Comparison of ENCODE assay signal across 29 mouse cellular contexts in genomic region chr1:130798551-130798950, GRCm38 (mm10). TPM values are rescaled to one million over a fixed set of nuclear protein-coding genes. Genes with fewer than 3 reads are reported as not detected.
DNase-seq lines count a peak whose midpoint lies in the region; ATAC-seq and TF ChIP-seq lines count a peak whose summit lies in the region.
"Had no signal": no experiment of that assay in that cellular context is flagged by ENCODE, and none has a peak within 500 bp of the region (broad histone marks: within the 10 kb centered on the region; RNA-seq: fewer than 3 reads in every experiment).

No protein-coding gene starts in this region.

- no peak for TF ChIP-seq CTCF in liver, adult 2 months (IDR thresholded peaks at IDR 0.05; ENCODE audit: low read depth, low read length)
- TF ChIP-seq CTCF in thymus, adult 2 months (IDR thresholded peaks at IDR 0.05; ENCODE audit: borderline replicate concordance, control insufficient read depth, extremely low read depth, insufficient read depth, low read length, poor library complexity): no peak
- TF ChIP-seq CTCF in small intestine, adult 2 months (IDR thresholded peaks at IDR 0.05; ENCODE audit: extremely low read depth, insufficient read length, insufficient replicate concordance, low read depth, low read length): no peak

- H3K36me3 ChIP-seq in liver, adult 2 months (ENCODE audit: control insufficient read depth, insufficient read depth, low read length): no peaks in the 10 kb centered on the region
- no peaks in the 10 kb centered on the region for H3K36me3 ChIP-seq in liver, embryonic 11.5 days (ENCODE audit: control insufficient read depth, insufficient read depth, low read length)
- H3K36me3 ChIP-seq in thymus, adult 2 months (ENCODE audit: control insufficient read depth, insufficient read depth, low read length): no peaks in the 10 kb centered on the region
- no peaks in the 10 kb centered on the region for H3K36me3 ChIP-seq in intestine, embryonic 16.5 days (ENCODE audit: control insufficient read depth, insufficient read depth, low read length)
- H3K36me3 ChIP-seq in small intestine, adult 2 months (ENCODE audit: control insufficient read depth, insufficient read depth, low read length): no peaks in the 10 kb centered on the region
- H3K36me3 ChIP-seq: embryonic facial prominence, embryonic 15.5 days; forebrain, embryonic 15.5 days; G1E; heart, embryonic 10.5 days; hindbrain, embryonic 13.5 days had no signal

- H3K9ac ChIP-seq in liver, adult 2 months (ENCODE audit: low read depth, low read length): peak overlapping the region; percentile 77; the same call in 1 of the 2 replicates
- no peak overlapping the region for H3K9ac ChIP-seq in liver, embryonic 11.5 days (ENCODE audit: low read depth, low read length)
- H3K9ac ChIP-seq in intestine, embryonic 16.5 days (ENCODE audit: low read depth, low read length): no peak overlapping the region
- H3K9ac ChIP-seq: embryonic facial prominence, embryonic 15.5 days; forebrain, embryonic 15.5 days; hindbrain, embryonic 13.5 days had no signal

- H3K4me3 ChIP-seq in liver, adult 2 months (ENCODE audit: insufficient read depth, low read depth, low read length): 0 out of 2 replicates have a peak overlapping the region, but pooled peaks have one; percentile 21
- H3K4me3 ChIP-seq in liver, embryonic 11.5 days (ENCODE audit: low read depth, low read length): no peak overlapping the region
- no peak overlapping the region for H3K4me3 ChIP-seq in thymus, adult 2 months (ENCODE audit: control insufficient read depth, insufficient read depth, low read length)
- H3K4me3 ChIP-seq in intestine, embryonic 16.5 days (ENCODE audit: low read length): no peak overlapping the region
- H3K4me3 ChIP-seq in small intestine, adult 2 months (ENCODE audit: low read depth, low read length): peak overlapping the region; percentile 29; the same call in 1 of the 2 replicates
- H3K4me3 ChIP-seq: embryonic facial prominence, embryonic 15.5 days; erythroblast, embryonic 14.5 days; forebrain, embryonic 15.5 days; heart, embryonic 10.5 days; hindbrain, embryonic 13.5 days had no signal

- H3K79me2 ChIP-seq in liver, adult 2 months (ENCODE audit: control insufficient read depth, insufficient read depth, low read length): no peaks in the 10 kb centered on the region

- no peaks in the 10 kb centered on the region for H3K27me3 ChIP-seq in liver, adult 2 months (ENCODE audit: control insufficient read depth, insufficient read depth, low read length)
- no peaks in the 10 kb centered on the region for H3K27me3 ChIP-seq in liver, embryonic 11.5 days (replicated peaks; ENCODE audit: control insufficient read depth, insufficient read depth, low read length)
- no peaks in the 10 kb centered on the region for H3K27me3 ChIP-seq in thymus, adult 2 months (ENCODE audit: control insufficient read depth, insufficient read depth, low read length)
- H3K27me3 ChIP-seq in intestine, embryonic 16.5 days (replicated peaks; ENCODE audit: control insufficient read depth, insufficient read depth, low read length): no peaks in the 10 kb centered on the region
- H3K27me3 ChIP-seq in small intestine, adult 2 months (ENCODE audit: control insufficient read depth, insufficient read depth, low read length): no peaks in the 10 kb centered on the region
- H3K27me3 ChIP-seq: embryonic facial prominence, embryonic 15.5 days; forebrain, embryonic 15.5 days; hindbrain, embryonic 13.5 days had no signal

- no peaks in the 10 kb centered on the region for H3K9me3 ChIP-seq in liver, embryonic 11.5 days (ENCODE audit: control insufficient read depth, low read length)
- no peaks in the 10 kb centered on the region for H3K9me3 ChIP-seq in intestine, embryonic 16.5 days (ENCODE audit: control insufficient read depth, low read length)
- H3K9me3 ChIP-seq: embryonic facial prominence, embryonic 15.5 days; forebrain, embryonic 15.5 days; G1E; heart, embryonic 10.5 days; hindbrain, embryonic 13.5 days had no signal

- WGBS in liver, adult 2 months: 19% methylated on average over 3 of the region's 3 CpGs
- 68% methylated on average over 3 of the region's 3 CpGs for WGBS in liver, embryonic 11.5 days
- WGBS in thymus, adult 2 months: 46% methylated on average over 3 of the region's 3 CpGs
- WGBS in intestine, embryonic 16.5 days: 43% methylated on average over 3 of the region's 3 CpGs
- WGBS in small intestine, adult 2 months: 20% methylated on average over 3 of the region's 3 CpGs

- peaks cover 12% of the 10 kb centered on the region for H3K4me1 ChIP-seq in liver, adult 2 months (ENCODE audit: control insufficient read depth, insufficient read depth, low read length)
- H3K4me1 ChIP-seq in liver, embryonic 11.5 days (replicated peaks; ENCODE audit: control insufficient read depth, insufficient read depth, low read length): no peaks in the 10 kb centered on the region
- H3K4me1 ChIP-seq in thymus, adult 2 months (replicated peaks; ENCODE audit: control insufficient read depth, insufficient read depth, low read length): peaks cover 21% of the 10 kb centered on the region
- H3K4me1 ChIP-seq in intestine, embryonic 16.5 days (ENCODE audit: control insufficient read depth, insufficient read depth, low read length): 0 out of 2 replicates have a peak, but pooled peaks cover 4% of the 10 kb centered on the region
- H3K4me1 ChIP-seq in small intestine, adult 2 months (ENCODE audit: control insufficient read depth, insufficient read depth, insufficient read length, low read length): peaks cover 41% of the 10 kb centered on the region
- H3K4me1 ChIP-seq: embryonic facial prominence, embryonic 15.5 days; forebrain, embryonic 15.5 days; hindbrain, embryonic 13.5 days had no signal

- ATAC-seq in liver, embryonic 11.5 days (replicated peaks; ENCODE audit: low FRiP score): no peak
- ATAC-seq in intestine, embryonic 16.5 days: peak; percentile 90
- ATAC-seq: CD4-positive, CD25-positive, alpha-beta regulatory T cell, adult 4 months; forebrain, embryonic 15.5 days had no signal

- no peak for TF ChIP-seq POLR2A in liver, adult 2 months (IDR thresholded peaks at IDR 0.05; ENCODE audit: extremely low read depth, insufficient read depth, low read length)
- TF ChIP-seq POLR2A in thymus, adult 2 months (IDR thresholded peaks at IDR 0.05; ENCODE audit: control insufficient read depth, extremely low read depth, insufficient read depth, low read length, poor library complexity): no peak
- no peak for TF ChIP-seq POLR2A in small intestine, adult 2 months (IDR thresholded peaks at IDR 0.05; ENCODE audit: low read depth, low read length)

- peak overlapping the region; percentile 97 for H3K27ac ChIP-seq in liver, adult 2 months (replicated peaks; ENCODE audit: insufficient read depth, low read depth, low read length)
- no peak overlapping the region for H3K27ac ChIP-seq in liver, embryonic 11.5 days (ENCODE audit: low read depth, low read length)
- H3K27ac ChIP-seq in thymus, adult 2 months (ENCODE audit: control insufficient read depth, insufficient read depth, low read length): peak overlapping the region; percentile 53
- H3K27ac ChIP-seq in intestine, embryonic 16.5 days (ENCODE audit: low read length): peak overlapping the region; percentile 76
- H3K27ac ChIP-seq in small intestine, adult 2 months (ENCODE audit: insufficient read depth, low read depth, low read length): peak overlapping the region; percentile 100
- H3K27ac ChIP-seq: embryonic facial prominence, embryonic 15.5 days; forebrain, embryonic 15.5 days; heart, embryonic 10.5 days; hindbrain, embryonic 13.5 days had no signal

- no peak overlapping the region for H3K4me2 ChIP-seq in liver, embryonic 11.5 days
- H3K4me2 ChIP-seq in intestine, embryonic 16.5 days (ENCODE audit: low read depth, low read length): 0 out of 2 replicates have a peak overlapping the region, but pooled peaks have one; percentile 6
- H3K4me2 ChIP-seq: embryonic facial prominence, embryonic 15.5 days; forebrain, embryonic 15.5 days; hindbrain, embryonic 13.5 days had no signal

- DNase-seq in liver, adult 2 months (ENCODE audit: extremely low read depth, low read depth, low spot score): peak; percentile 82
- DNase-seq in liver, embryonic 11.5 days (ENCODE audit: low spot score): no peak
- DNase-seq in thymus, adult 2 months: no peak
- DNase-seq in thymus, postnatal 4 days: no peak
- no peak for DNase-seq in lung, postnatal 10 days
- DNase-seq: adrenal gland, postnatal 10 days; B cell, adult 2 months; cerebellum, adult 11 months; cerebellum, adult 8-10 months; cerebellum, postnatal 14 days; embryo, embryonic 11 days; gastrocnemius, postnatal 10 days; heart, adult 18-20 months; heart, postnatal 10 days; heart, postnatal 4 days had no signal

RNA-seq across cellular contexts. Expression of gene Fcamr, which starts 2.2 kb away (rescaled TPM):
- 0.13 and 0.55 TPM in 2 replicates for total RNA-seq in liver, adult 2 months (2014; rRNA removed)
- polyA plus RNA-seq in liver, adult 2 months (2012; rRNA removed): 0.09 TPM in 1 of 2 replicates, not detected in the other
- not detected in 2 replicates for polyA plus RNA-seq in liver, embryonic 11.5 days (2014; fragmentation: Nextera tagmentation; extraction: Ambion mirVana)
- polyA plus RNA-seq in thymus, adult 2 months (2012; rRNA removed): 0.11 and 0.28 TPM in 2 replicates
- polyA plus RNA-seq in intestine, embryonic 16.5 days (2015; fragmentation: Nextera tagmentation; extraction: Ambion mirVana): 0.10 and 0.20 TPM in 2 replicates
- 0.74 and 1.6 TPM in 2 replicates for polyA plus RNA-seq in small intestine, adult 2 months (2012; rRNA removed)
- total RNA-seq: adrenal gland, postnatal 4 days; common myeloid progenitor, adult 5-6 weeks; G1E; gastrocnemius, postnatal 10 days; gastrocnemius, postnatal 4 days had no signal
- polyA plus RNA-seq: embryonic facial prominence, embryonic 11.5 days; erythroblast, embryonic 14.5 days; forebrain, embryonic 11.5 days; forebrain, embryonic 15.5 days; G1E; heart, embryonic 10.5 days; hindbrain, embryonic 13.5 days had no signal

RNA-seq across cellular contexts. Expression of gene Pigr, which starts 27.9 kb away (rescaled TPM):
- 482 and 517 TPM in 2 replicates for total RNA-seq in liver, adult 2 months (2014; rRNA removed)
- polyA plus RNA-seq in liver, adult 2 months (2012; rRNA removed): 579 and 633 TPM in 2 replicates
- polyA plus RNA-seq in liver, embryonic 11.5 days (2014; fragmentation: Nextera tagmentation; extraction: Ambion mirVana): 0.12 and 0.25 TPM in 2 replicates
- polyA plus RNA-seq in thymus, adult 2 months (2012; rRNA removed): 3.0 and 4.3 TPM in 2 replicates
- polyA plus RNA-seq in intestine, embryonic 16.5 days (2015; fragmentation: Nextera tagmentation; extraction: Ambion mirVana): 3.9 and 4.9 TPM in 2 replicates
- 747 and 1,110 TPM in 2 replicates for polyA plus RNA-seq in small intestine, adult 2 months (2012; rRNA removed)
- total RNA-seq: common myeloid progenitor, adult 5-6 weeks; gastrocnemius, postnatal 10 days; heart, postnatal 10 days; heart, postnatal 4 days had no signal
- polyA plus RNA-seq: embryonic facial prominence, embryonic 11.5 days; forebrain, embryonic 11.5 days; forebrain, embryonic 15.5 days; G1E; heart, embryonic 10.5 days; hindbrain, embryonic 13.5 days had no signal

Comparison
In these comparisons a context has a peak if more than half of its experiments do, and no peak if none do; other contexts are left out.
1. H3K4me3 ChIP-seq: peak in liver, adult 2 months (single experiment) and small intestine, adult 2 months (single experiment); none in liver, embryonic 11.5 days (single experiment), thymus, adult 2 months (single experiment) and intestine, embryonic 16.5 days (single experiment).
2. RNA of gene Pigr, which starts 27.9 kb away (polyA plus RNA-seq): 747 to 1,110 TPM in small intestine, adult 2 months and 579 to 633 TPM in liver, adult 2 months; 3.9 to 4.9 TPM in intestine, embryonic 16.5 days, 3.0 to 4.3 TPM in thymus, adult 2 months and 0.12 to 0.25 TPM in liver, embryonic 11.5 days; every median in the first group is over 10 times any median in the second.